Mouse (Mus musculus) retina, postnatal 1 day (tissue): ENCODE measurements around the gene Olfr968.

ENCODE experiments used
- DNase-seq: peaks from one replicate; pipeline ENCODE4 v3.0.0-alpha.2; 2012

Gene Olfr968

GRCm38 (mm10) chr9:39783153-39783552, at the start of gene Olfr968:
Olfr968 (minus strand) TSS chr9:39783253.
- DNase-seq: no peak

- no peak for DNase-seq
Observed at GRCm38 (mm10) chr9:39808560-39808959, 25.5 kb upstream of the Olfr968 start, which contains the start of gene Olfr970. Olfr970 (plus strand) TSS chr9:39808860.

GRCm38 (mm10) chr9:39790558-39790957, 7.5 kb upstream of the Olfr968 start, which contains the start of gene Olfr969:
Olfr969 (plus strand) TSS chr9:39790945.
- DNase-seq: no peak

GRCm38 (mm10) chr9:39746428-39746827, 36.6 kb downstream of the Olfr968 start:
- DNase-seq: no peak

DNA sequence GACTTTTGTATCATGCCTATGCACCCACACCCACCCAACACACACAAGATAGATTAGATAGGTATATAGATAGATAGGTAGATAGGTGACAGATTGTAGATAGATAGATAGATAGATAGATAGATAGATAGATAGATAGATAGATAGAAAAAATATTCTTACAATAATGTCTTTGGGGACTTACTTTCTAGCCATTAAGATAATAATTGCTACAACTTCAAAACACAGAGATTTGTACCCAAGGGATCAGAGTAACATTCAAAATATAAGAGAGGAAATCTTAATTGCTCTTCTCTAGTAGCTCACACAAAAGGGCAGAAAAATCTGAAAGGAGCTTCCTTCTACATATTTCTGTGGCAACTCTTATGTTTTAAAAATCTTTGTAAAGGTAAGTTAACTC, 37.1 kb downstream of the Olfr968 start, which contains the start of gene Olfr967:
TSS of gene Olfr967 (plus strand) at position 301 of the 400 bp plus-strand sequence.
- DNase-seq: no peak

DNA sequence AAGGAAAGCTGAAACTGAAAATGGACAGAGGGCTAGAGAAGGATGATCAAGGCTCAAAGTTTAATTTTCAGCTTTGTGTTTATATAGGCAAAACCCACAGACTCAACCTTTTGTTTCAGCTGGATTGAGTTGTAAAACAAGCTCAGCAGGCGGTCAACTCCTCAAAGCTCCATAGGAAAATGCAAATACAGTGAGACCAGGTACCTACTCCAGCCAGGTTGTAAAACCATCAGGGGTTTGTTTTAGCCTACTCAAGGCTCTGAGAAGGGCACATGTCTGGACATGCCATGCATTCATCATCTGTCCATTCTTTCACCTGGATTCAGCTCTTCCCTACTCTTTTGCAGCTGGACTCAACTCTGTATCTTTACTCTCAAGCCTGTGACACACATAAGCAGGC, 42.3 kb downstream of the Olfr968 start:
- DNase-seq: no peak

DNA sequence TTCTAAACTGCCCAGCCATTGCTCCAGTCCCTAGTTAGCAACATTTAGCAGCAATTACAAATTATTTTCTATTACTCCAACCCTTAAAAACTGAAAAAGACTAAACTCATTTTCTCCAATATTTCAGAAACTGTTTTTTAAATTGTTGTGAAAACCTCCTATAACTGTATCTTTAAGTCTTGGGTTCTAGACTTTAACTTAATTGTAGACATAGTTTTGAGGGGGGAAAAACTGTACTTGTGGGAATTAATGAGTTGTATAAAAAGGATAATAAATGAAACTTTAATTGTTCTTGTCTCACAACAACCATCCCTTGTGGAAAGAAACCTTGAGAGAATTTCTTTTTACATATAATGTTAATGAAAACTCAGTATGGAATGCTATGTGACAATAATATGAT, 52.4 kb downstream of the Olfr968 start, which contains the start of gene Olfr150:
TSS of gene Olfr150 (plus strand) at position 301 of the 400 bp plus-strand sequence.
- no peak for DNase-seq
